Mouse (Mus musculus) 3134 (cell line): ENCODE results near the gene Gm14190.
"Not testable (repeated sequence)": the region's sequence is repeated elsewhere in the genome, so short reads cannot be mapped to it uniquely, and the experiment has no call there.

Experiments used
- DNase-seq: peaks from one replicate; pipeline ENCODE4 v3.0.0-alpha.2; 2011; ENCODE audit warnings: low spot score; ENCODE audit not compliant: insufficient read length; ENCODE audit errors: extremely low read depth

Gm14190 gene

GRCm38 (mm10) chr11:99690463-99690862 is at the start of gene Gm14190:
TSS of gene Gm14190 (minus strand) at chr11:99690740.
- DNase-seq: no peak

GRCm38 (mm10) chr11:99734190-99734589 is 43.6 kb upstream of the Gm14190 start, which contains the start of gene Gm14180:
TSS of gene Gm14180 (minus strand) at chr11:99734290.
- no peak for DNase-seq

DNA sequence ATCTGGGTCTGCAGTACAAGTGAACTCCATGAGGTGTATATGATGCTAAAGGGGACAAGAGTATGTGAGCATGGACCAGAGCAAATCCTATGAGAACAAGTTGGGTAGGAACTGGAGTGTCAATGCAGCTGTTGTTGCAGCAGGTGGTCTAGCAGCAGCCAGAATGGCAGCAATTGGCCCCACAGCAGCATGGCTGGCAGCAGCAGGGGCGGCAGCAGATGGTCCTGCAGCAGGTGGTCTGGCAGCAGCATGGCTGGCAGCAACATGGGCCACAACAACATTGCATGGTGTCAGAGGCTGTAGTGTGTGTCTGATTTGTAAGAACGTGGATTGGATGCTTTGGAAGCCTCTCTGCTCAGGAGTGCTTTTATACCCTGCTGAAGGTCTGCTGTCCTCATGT is 33.5 kb upstream of the Gm14190 start:
- DNase-seq: no peak

- no peak for DNase-seq
These were observed 28.2 kb upstream of the Gm14190 start for GRCm38 (mm10) chr11:99718759-99719158.

GRCm38 (mm10) chr11:99685235-99685634 is 5.3 kb downstream of the Gm14190 start:
- not testable (repeated sequence) for DNase-seq

GRCm38 (mm10) chr11:99683481-99683880 is 7.1 kb downstream of the Gm14190 start:
- DNase-seq: no peak

DNA sequence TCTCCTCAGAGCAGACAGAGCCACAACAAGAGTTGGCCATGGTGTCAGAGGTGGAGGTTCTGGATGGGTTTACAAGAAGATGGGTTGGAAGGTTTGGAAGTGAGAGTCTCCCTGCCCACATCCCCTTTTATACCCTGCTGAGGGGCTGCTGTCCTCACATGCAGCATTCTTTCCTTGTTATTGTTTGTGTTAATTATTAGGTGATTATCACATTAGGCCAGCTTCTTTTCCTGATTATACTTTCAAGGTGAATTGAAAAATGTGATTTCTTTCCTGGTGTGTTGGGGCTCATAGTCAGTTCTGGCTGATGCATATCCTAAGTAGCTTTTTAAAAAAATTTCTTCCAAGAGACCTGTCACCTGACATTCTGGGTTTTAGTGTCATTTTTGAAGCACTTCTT is 24.7 kb downstream of the Gm14190 start, which contains the start of gene Krtap4-6:
Gene Krtap4-6, minus strand, starts transcription at position 101 of the 400 bp plus-strand sequence.
- DNase-seq: no peak

GRCm38 (mm10) chr11:99662802-99663201 is 27.7 kb downstream of the Gm14190 start:
- no peak for DNase-seq

DNA sequence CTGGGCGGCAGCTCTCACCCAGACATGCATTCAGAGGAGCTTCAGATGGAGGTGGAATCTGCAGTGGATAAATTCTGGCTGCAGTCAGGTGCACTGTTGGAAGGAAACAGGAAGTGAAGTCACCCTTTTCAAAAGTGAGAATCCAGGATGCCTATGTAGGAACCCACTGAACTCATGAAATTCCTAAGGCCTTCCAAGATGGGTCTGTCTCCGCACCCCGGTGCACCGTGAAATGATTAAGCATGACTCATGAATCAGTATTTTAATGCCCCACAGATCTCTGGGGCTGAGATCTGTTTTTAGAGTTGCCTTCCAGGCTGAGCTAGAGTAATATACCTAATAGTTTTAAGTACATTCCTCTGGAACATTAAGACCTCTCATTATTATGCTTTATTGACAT is 31.3 kb downstream of the Gm14190 start:
- peak; percentile 73 for DNase-seq

DNA sequence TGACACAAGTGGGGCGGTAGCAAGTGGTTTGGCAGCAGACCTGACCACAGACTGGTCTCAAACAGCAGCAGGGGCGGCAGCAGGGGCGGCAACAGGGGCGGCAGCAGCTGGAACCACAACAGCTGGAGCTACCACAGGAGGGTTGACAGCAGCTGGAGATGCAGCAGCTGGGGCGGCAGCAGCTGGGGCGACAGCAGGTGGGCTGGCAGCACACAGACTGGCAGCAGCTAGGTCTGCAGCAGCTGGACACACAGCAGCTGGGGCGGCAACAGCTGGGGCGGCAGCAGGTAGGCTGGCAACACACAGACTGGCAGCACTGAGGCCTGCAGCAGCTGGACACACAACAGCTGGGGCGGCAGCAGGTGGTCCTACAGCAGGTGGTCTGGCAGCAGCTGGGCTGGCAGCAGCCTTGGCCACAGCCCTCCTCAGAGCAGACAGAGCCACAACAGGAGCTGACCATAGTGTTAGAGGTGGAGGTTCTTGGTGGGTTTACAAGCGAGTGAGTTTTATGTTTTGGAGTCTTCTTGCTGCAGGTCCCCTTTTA is 32.0 kb downstream of the Gm14190 start, which contains the start of gene Gm11563:
Gene Gm11563, minus strand, starts transcription at position 494 of the 544 bp plus-strand sequence.
- DNase-seq: peak; percentile 71

DNA sequence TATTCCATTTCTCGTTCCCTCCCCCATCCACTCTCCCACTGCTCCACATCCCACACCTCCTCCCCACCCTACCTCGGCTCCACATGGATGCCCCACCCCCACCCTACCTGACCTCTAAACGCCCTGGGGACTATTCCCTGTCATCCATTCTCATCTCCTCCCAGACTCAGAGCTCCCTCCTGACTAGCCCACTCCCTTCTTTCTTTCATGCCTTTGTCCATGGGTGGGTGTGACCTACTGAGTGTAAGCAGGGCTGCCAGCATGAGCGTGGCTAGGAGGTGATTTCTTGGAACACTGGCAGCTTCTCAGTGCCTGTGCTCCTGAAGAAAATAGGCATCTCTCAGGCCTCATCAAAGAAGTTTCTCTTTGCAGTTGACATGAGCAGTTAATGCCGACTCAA is 33.5 kb downstream of the Gm14190 start:
- DNase-seq: no peak

GRCm38 (mm10) chr11:99650136-99650535 is 40.4 kb downstream of the Gm14190 start, which contains the start of gene Gm11555:
TSS of gene Gm11555 (minus strand) at chr11:99650236.
- DNase-seq: no peak

- no peak for DNase-seq
These were observed 44.1 kb downstream of the Gm14190 start for GRCm38 (mm10) chr11:99646444-99646843.

GRCm38 (mm10) chr11:99644351-99644750 is 46.2 kb downstream of the Gm14190 start:
- no peak for DNase-seq

DNA sequence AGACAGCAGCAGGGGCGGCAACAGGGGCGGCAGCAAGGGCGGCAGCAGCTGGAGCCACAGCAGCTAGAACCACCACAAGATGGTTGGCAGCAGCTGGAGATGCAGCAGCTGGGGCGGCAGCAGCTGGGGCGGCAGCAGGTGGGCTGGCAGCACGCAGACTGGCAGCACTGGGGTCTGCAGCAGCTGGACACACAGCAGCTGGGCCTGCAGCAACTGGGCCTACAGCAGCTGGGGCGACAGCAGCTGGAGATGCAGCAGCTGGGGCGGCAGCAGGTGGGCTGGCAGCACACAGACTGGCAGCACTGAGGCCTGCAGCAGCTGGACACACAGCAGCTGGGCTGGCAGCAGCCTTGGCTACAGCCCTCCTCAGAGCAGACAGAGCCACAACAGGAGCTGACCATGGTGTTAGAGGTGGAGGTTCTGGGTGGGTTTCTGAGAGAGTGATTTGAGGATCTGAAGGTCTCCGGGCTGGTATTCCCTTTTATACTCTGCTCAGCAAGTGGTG is 46.9 kb downstream of the Gm14190 start, which contains the start of gene Krtap4-7:
Gene Krtap4-7, minus strand, starts transcription at position 455 of the 505 bp plus-strand sequence.
- DNase-seq: not testable (repeated sequence)

- DNase-seq: no peak
These were observed 49.6 kb downstream of the Gm14190 start for GRCm38 (mm10) chr11:99640926-99641325.
